Mouse (Mus musculus): Measurements from ENCODE around the gene Stx1b. TPM values are rescaled to one million over a fixed set of nuclear protein-coding genes. Genes with fewer than 3 reads are reported as not detected.
A peak's percentile ranks its signal among the peaks of the same experiment; 100 is the strongest.

Stx1b gene
- polyA plus RNA-seq, 1 experiment, result 6.9 TPM

DNA sequence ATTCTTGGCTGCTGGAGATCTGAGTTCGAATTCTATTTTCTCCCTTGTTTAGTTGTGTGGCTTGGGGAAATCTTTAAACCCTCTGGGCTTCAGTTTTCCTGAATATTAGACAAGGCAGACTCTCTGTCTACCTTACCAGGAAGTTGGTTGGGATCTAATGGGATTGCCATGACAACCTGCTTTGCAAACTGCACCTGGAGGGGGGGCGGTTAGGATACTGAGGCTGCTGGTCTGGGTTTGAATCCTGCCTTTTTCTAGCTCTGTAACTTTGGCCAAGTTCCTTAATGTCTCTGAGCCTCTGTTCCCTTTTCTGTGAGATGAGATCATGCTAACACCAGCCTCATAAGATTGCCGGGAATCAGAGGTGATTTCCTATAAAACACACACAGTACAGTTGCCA, 1.9 kb downstream of the Stx1b start:
- Histone ChIP-seq H3K27ac (ENCODE audit: insufficient read depth, low read length) (no peak overlapping the region), H3K27me3 (ENCODE audit: control insufficient read depth, insufficient read depth, low read length, poor library complexity, severe bottlenecking) (no peaks in the 10 kb centered on the region), H3K4me3 (ENCODE audit: low read depth, low read length) (no peak overlapping the region), H3K36me3 (ENCODE audit: control insufficient read depth, insufficient read depth, low read length, poor library complexity, severe bottlenecking) (no peaks in the 10 kb centered on the region), H3K9ac (ENCODE audit: low read depth, poor library complexity, severe bottlenecking) (no peak overlapping the region), H3K9me3 (replicated peaks; ENCODE audit: control insufficient read depth, insufficient read depth, low read length, poor library complexity, severe bottlenecking) (no peaks in the 10 kb centered on the region), H3K4me1 (ENCODE audit: control insufficient read depth, insufficient read depth, low read length) (peaks cover 2% of the 10 kb centered on the region)
- TF ChIP-seq CTCF (IDR thresholded peaks at IDR 0.05; ENCODE audit: low read depth, low read length), result no peak

DNA sequence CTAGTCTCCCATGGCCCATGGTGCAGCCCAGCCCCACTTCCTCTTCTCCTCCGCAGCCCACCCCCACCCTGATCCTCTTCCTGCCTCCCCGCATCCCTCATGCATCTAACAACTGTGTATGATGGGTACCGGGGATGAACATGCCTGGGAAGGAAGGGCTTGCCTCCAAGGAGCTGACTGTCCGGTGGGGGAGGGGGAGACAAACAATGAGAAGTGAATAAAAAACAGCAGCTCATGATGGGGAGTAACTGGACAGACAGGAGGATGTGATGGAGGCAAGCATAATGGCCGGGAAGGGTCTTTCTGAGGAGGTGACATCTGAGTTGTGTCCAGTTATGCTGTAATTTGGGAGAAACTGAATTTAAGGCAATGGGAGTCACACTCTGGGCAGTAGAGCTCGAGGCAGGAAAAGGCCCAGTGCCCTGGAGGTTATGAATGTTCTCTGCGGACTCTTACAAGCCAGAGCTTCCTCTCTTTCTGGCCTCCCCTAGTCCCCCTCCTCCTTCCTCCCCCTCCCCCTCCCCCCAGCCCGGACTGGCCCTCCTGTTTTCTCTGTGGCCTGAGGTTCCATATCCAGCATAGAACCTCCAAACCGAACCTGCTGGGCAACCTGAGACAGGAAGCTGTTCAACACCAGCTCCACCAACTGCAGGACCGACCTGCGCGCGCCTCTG, 3.4 kb downstream of the Stx1b start:
- Histone ChIP-seq H3K4me1 (ENCODE audit: control insufficient read depth, insufficient read depth, low read length) (peaks cover 2% of the 10 kb centered on the region), H3K36me3 (ENCODE audit: control insufficient read depth, insufficient read depth, low read length, poor library complexity, severe bottlenecking) (no peaks in the 10 kb centered on the region), H3K9me3 (replicated peaks; ENCODE audit: control insufficient read depth, insufficient read depth, low read length, poor library complexity, severe bottlenecking) (no peaks in the 10 kb centered on the region), H3K9ac (ENCODE audit: low read depth, poor library complexity, severe bottlenecking) (no peak overlapping the region), H3K27me3 (ENCODE audit: control insufficient read depth, insufficient read depth, low read length, poor library complexity, severe bottlenecking) (no peaks in the 10 kb centered on the region), H3K4me3 (ENCODE audit: low read depth, low read length) (no peak overlapping the region), H3K27ac (ENCODE audit: insufficient read depth, low read length) (no peak overlapping the region)
- TF ChIP-seq POLR2A (IDR thresholded peaks at IDR 0.05; ENCODE audit: insufficient read depth, low read length) (no peak), EP300 (IDR thresholded peaks at IDR 0.05; ENCODE audit: insufficient read depth, low read depth, low read length) (no peak), CTCF (IDR thresholded peaks at IDR 0.05; ENCODE audit: low read depth, low read length) (no peak)

DNA sequence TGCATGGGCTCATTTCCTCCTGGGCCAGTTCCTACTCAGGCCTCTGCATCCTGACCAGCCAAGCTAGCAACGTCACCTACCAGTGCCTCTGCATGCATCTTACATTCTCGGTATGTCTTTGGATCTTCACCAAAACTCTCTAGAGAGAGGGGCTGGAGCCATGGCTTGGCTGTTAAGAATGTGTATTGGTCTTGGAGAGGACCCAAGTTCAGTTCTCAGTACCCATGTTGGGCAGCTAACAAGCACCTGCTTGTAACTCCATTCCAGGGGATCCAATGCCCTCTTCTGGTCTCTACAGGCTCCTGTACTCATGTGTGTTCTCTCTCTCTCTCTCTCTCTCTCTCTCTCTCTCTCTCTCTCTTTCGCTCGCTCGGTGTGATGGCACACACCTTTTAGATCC, 6.6 kb downstream of the Stx1b start:
- H3K4me3 ChIP-seq (ENCODE audit: low read depth, low read length), result no peak overlapping the region
- TF ChIP-seq POLR2A (IDR thresholded peaks at IDR 0.05; ENCODE audit: insufficient read depth, low read length) (no peak), CTCF (IDR thresholded peaks at IDR 0.05; ENCODE audit: low read depth, low read length) (no peak), EP300 (IDR thresholded peaks at IDR 0.05; ENCODE audit: insufficient read depth, low read depth, low read length) (no peak)
- H3K36me3 ChIP-seq (ENCODE audit: control insufficient read depth, insufficient read depth, low read length, poor library complexity, severe bottlenecking), result no peaks in the 10 kb centered on the region
- H3K9ac ChIP-seq (ENCODE audit: low read depth, poor library complexity, severe bottlenecking), result no peak overlapping the region
- no peaks in the 10 kb centered on the region for H3K9me3 ChIP-seq (replicated peaks; ENCODE audit: control insufficient read depth, insufficient read depth, low read length, poor library complexity, severe bottlenecking)
- H3K27me3 ChIP-seq (ENCODE audit: control insufficient read depth, insufficient read depth, low read length, poor library complexity, severe bottlenecking), result no peaks in the 10 kb centered on the region
- H3K27ac ChIP-seq (ENCODE audit: insufficient read depth, low read length), result no peak overlapping the region
- H3K4me1 ChIP-seq (ENCODE audit: control insufficient read depth, insufficient read depth, low read length), result peaks cover 2% of the 10 kb centered on the region

DNA sequence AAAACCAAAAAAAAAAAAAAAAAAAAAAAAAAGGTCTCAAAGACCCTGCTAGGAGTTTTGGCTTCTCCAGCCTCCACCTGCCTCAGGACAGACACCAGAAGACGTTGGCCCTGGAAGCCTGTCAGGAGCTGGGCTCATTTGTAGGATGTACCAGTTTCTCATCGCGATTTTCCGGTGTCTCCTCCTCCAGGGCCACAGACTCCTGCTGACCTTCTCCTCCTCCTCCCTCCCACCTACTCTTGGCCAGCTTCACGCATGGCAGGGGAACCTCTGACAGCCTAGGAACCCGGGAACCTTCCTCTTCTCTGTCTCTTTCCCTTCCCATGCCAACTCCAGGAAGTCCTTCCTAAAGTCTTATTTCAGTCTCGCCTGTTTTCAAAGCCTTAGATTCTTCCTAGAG, 7.3 kb downstream of the Stx1b start:
- H3K27ac ChIP-seq (ENCODE audit: insufficient read depth, low read length), result no peak overlapping the region
- H3K4me1 ChIP-seq (ENCODE audit: control insufficient read depth, insufficient read depth, low read length), result peaks cover 2% of the 10 kb centered on the region
- H3K27me3 ChIP-seq (ENCODE audit: control insufficient read depth, insufficient read depth, low read length, poor library complexity, severe bottlenecking), result no peaks in the 10 kb centered on the region
- H3K36me3 ChIP-seq (ENCODE audit: control insufficient read depth, insufficient read depth, low read length, poor library complexity, severe bottlenecking), result no peaks in the 10 kb centered on the region
- no peak for TF ChIP-seq EP300 (IDR thresholded peaks at IDR 0.05; ENCODE audit: insufficient read depth, low read depth, low read length)
- no peak for TF ChIP-seq CTCF (IDR thresholded peaks at IDR 0.05; ENCODE audit: low read depth, low read length)
- TF ChIP-seq POLR2A (IDR thresholded peaks at IDR 0.05; ENCODE audit: insufficient read depth, low read length), result no peak
- H3K4me3 ChIP-seq (ENCODE audit: low read depth, low read length), result no peak overlapping the region
- H3K9me3 ChIP-seq (replicated peaks; ENCODE audit: control insufficient read depth, insufficient read depth, low read length, poor library complexity, severe bottlenecking), result no peaks in the 10 kb centered on the region
- H3K9ac ChIP-seq (ENCODE audit: low read depth, poor library complexity, severe bottlenecking), result no peak overlapping the region

DNA sequence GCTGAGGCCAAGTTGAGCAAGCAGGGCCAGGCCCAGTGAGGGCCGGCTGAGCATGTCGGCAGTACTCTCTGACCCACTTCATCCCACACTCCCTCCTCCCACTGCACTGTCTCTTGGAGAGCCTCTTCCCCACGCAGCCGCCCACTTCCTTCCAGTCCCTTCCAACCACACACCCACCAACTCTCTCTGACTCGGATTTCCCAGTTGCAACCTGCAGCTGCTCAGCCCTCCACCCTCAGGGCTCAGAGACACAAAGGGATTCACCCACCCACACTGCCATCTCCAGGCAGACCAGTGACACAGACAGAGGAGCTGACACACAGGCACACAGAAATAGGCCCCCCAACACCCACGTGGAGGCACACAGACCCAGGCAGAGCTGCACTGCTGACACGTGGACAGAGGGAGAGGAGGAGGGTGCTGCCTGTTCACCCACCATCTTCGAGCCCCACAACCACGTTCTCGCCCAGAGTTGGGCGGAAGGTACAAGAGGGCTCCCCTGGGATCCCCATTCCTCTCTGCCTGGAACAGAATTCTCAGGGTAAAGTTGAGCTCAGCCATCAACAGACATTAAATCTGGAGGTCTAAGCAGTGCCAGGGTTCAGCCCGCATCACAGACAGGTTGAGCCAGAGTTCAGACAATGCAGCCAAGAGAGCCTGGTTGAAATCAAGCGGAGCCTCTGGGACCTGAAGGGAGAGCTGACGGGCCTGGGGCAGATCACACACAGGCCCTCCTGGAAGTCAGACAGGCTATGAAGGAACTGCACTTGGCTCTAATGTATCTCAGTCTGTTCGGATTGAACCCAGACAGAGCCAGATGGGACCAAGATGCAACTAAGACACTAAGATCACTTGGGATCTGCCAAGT, 8.2 kb downstream of the Stx1b start:
- Histone ChIP-seq H3K36me3 (ENCODE audit: control insufficient read depth, insufficient read depth, low read length, poor library complexity, severe bottlenecking) (no peaks in the 10 kb centered on the region), H3K4me1 (ENCODE audit: control insufficient read depth, insufficient read depth, low read length) (peaks cover 2% of the 10 kb centered on the region), H3K27me3 (ENCODE audit: control insufficient read depth, insufficient read depth, low read length, poor library complexity, severe bottlenecking) (no peaks in the 10 kb centered on the region), H3K9me3 (replicated peaks; ENCODE audit: control insufficient read depth, insufficient read depth, low read length, poor library complexity, severe bottlenecking) (no peaks in the 10 kb centered on the region), H3K9ac (ENCODE audit: low read depth, poor library complexity, severe bottlenecking) (no peak overlapping the region; the same call in 1 of the 2 replicates), H3K27ac (ENCODE audit: insufficient read depth, low read length) (no peak overlapping the region), H3K4me3 (ENCODE audit: low read depth, low read length) (no peak overlapping the region)
- no peak for TF ChIP-seq POLR2A (IDR thresholded peaks at IDR 0.05; ENCODE audit: insufficient read depth, low read length)
- TF ChIP-seq CTCF (IDR thresholded peaks at IDR 0.05; ENCODE audit: low read depth, low read length), result peak; percentile 55
- no peak for TF ChIP-seq EP300 (IDR thresholded peaks at IDR 0.05; ENCODE audit: insufficient read depth, low read depth, low read length)

DNA sequence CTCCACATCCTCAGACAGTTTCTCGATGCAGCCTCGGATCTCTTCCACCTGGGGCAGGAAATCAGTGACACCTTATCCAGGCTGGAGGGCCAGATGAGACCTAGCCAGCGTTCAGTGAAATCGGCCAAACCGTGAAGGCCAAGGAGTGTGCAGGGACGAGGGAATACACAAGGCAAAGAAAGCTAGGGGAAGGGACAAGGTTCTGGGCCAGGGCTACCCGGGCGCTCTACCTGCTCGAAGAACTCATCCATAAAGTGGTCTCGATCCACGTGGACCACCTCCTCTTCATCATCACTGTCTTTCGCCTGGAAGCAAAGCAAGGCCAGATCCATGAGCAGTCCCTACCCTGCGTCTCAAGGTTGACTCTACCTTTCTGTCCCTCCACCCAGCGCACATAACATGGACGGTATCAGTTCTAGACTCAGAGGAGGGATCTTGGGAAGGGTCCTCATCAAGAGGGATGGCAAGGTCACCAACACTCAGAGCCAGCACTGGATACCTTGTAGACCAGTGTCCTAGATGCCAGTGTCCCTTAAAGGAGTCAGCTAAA, 9.2 kb downstream of the Stx1b start:
- Histone ChIP-seq H3K27ac (ENCODE audit: insufficient read depth, low read length) (no peak overlapping the region), H3K36me3 (ENCODE audit: control insufficient read depth, insufficient read depth, low read length, poor library complexity, severe bottlenecking) (no peaks in the 10 kb centered on the region)
- no peak for TF ChIP-seq EP300 (IDR thresholded peaks at IDR 0.05; ENCODE audit: insufficient read depth, low read depth, low read length)
- TF ChIP-seq CTCF (IDR thresholded peaks at IDR 0.05; ENCODE audit: low read depth, low read length), result no peak
- TF ChIP-seq POLR2A (IDR thresholded peaks at IDR 0.05; ENCODE audit: insufficient read depth, low read length), result no peak

More for the DNA sequence above, 9.2 kb downstream of the Stx1b start:
- no peak overlapping the region for H3K9ac ChIP-seq (ENCODE audit: low read depth, poor library complexity, severe bottlenecking)
- H3K4me3 ChIP-seq (ENCODE audit: low read depth, low read length), result no peak overlapping the region
- no peaks in the 10 kb centered on the region for H3K4me1 ChIP-seq (ENCODE audit: control insufficient read depth, insufficient read depth, low read length)
- no peaks in the 10 kb centered on the region for H3K9me3 ChIP-seq (replicated peaks; ENCODE audit: control insufficient read depth, insufficient read depth, low read length, poor library complexity, severe bottlenecking)
- H3K27me3 ChIP-seq (ENCODE audit: control insufficient read depth, insufficient read depth, low read length, poor library complexity, severe bottlenecking), result no peaks in the 10 kb centered on the region
